Mouse (Mus musculus) right cerebral cortex, postnatal 36 days (tissue): ENCODE measurements around the gene Kmt2b.
A peak's percentile ranks its signal among the peaks of the same experiment; 100 is the strongest.

ENCODE experiments used
- DNase-seq, 2 experiments: peaks; one replicate each; pipeline ENCODE4 v3.0.0; 2022; ENCODE audit warnings: low spot score in 2 of 2, mixed read lengths in 1 of 2

The Kmt2b gene

DNA sequence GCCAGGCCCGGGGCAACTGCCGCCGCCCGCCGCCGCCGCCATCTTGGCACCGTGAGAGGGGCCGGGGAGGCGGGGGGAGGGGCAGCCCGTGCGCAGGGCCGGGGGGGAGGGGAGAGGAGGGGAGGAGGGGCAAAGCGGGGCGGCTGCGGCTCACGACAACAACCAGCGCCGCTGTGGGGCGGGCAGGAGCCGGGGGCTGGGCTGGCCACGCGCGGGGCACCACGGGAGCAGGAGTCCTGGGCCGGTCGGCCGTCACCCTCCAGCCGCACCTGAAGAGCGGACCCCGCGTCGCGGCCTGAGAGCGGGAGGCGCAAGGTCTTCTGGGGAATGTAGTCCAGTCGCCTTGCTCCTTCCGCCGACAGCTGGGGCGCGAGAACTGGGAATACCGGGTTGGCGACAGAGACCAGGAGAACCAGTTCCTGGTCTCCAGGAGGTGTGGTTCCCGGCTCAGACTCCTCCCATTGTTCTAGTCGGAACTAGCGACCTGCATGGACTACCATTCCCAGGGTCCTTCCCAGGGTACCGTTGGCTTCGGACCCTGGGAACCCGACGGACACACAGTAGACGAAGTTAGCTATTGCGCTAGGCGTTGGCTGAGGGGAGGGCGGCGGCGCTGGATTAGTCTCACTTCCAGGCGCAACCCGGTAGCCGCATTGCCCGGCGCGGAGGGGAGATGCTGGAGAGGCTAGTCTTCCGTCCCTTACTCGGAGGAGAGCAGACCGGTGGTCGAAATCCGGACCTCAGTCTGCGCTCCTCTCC, at the start of gene Kmt2b:
Gene Kmt2b (minus strand): TSS at position 51 of the 759 bp plus-strand sequence.
- DNase-seq: peak; percentile 96 to 97

- no peak for DNase-seq
Observed at GRCm38 (mm10) chr7:30636395-30636794, 47.9 kb upstream of the Kmt2b start.

DNA sequence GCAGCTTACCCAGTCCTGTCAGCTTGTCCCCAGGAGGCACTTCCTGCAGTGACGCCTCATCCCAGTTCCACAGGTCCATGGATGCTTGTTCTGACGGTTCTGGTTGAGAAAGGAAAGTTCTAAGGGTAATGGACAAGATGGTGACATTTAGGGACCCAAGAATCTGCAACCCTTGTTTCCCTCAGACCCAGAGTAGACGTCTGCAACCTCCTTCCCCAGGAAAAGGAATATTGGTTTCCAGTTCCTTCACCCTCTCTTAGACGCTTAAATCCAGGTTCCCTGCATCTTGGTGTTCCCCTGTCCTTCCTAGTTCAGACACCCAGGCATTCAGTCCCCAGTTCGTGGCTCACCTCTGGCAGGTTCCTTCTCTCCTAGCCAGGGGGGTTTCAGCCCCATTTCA, 47.2 kb upstream of the Kmt2b start, which contains the start of gene Etv2:
Gene Etv2 (minus strand): TSS at position 101 of the 400 bp plus-strand sequence.
- DNase-seq: no peak

- DNase-seq: no peak
Observed at GRCm38 (mm10) chr7:30634621-30635020, 46.1 kb upstream of the Kmt2b start.

DNA sequence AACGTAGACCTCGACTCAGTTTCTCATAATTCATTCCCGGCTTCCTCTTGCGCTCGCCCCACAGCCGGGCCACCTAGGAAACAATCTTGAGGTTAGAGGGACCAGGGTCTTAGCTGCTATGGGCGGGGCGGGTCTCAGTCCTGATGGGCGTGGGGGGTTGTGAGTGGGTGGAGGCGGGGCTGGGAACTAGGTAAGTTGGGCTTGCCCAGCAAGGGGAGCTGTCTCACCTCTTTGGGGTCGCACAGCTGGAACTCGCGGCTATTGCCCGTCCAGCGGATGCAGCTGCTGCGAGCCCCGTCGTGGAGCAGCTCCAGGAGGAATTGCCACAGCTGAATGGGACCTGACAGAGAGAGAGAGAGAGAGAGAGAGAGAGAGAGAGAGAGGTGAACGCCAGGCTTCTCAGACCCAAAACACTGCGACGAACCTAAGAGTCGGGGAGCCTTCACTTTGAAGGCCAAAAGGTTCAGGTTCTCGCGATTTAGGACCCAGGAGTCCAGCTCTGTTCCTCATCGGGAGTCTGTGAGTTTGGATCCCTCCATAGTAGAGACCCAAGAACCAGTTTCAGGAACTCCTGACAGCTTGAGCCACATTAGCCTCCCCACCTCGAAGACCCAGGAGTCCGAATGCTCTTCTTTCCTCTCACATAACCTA, 45.4 kb upstream of the Kmt2b start:
- no peak for DNase-seq

- DNase-seq: no peak
Observed at GRCm38 (mm10) chr7:30629013-30629412, 40.5 kb upstream of the Kmt2b start.

DNA sequence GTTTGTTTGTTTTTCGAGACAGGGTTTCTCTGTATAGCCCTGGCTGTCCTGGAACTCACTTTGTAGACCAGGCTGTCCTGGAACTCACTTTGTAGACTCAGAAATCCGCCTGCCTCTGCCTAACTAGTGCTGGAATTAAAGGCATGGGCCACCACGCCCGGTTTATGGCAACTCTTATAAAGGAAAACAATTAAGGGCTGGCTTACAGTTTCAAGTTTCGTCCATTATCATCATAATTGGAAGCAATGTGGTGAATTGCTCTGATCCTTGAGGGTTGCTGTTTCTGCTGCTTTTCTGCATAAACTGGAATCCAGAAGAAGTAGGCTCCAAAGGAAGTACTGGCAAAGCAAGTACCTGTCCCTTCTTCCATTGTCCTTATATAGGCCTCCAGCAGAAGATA, 38.1 kb upstream of the Kmt2b start:
- DNase-seq: no peak

- peak; percentile 77 to 83 for DNase-seq
Observed at GRCm38 (mm10) chr7:30625530-30626384, 37.2 kb upstream of the Kmt2b start, which contains the start of gene Cox6b1. Gene Cox6b1 (minus strand): TSS chr7:30626151.

DNA sequence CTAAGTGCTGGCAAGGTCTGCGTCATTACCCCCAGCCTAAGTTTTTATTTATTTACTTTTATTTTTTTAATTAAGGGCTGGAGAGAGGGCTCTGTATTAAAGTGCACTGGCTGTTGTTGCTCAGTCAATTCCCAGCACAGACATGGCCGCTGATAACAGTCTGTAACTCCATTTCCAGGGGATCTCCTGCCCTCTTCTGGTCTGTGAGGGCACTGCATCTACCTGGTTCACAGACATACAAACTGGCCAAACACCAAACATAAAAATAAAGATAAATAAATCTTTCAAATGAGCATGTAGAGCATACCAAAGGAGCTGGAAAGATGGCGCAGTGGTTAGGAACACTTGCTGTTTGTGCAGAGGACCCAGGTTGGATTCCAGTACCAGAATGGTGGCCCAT, 30.7 kb upstream of the Kmt2b start:
- DNase-seq: no peak

GRCm38 (mm10) chr7:30618658-30619057, 30.1 kb upstream of the Kmt2b start:
- DNase-seq: no peak

DNA sequence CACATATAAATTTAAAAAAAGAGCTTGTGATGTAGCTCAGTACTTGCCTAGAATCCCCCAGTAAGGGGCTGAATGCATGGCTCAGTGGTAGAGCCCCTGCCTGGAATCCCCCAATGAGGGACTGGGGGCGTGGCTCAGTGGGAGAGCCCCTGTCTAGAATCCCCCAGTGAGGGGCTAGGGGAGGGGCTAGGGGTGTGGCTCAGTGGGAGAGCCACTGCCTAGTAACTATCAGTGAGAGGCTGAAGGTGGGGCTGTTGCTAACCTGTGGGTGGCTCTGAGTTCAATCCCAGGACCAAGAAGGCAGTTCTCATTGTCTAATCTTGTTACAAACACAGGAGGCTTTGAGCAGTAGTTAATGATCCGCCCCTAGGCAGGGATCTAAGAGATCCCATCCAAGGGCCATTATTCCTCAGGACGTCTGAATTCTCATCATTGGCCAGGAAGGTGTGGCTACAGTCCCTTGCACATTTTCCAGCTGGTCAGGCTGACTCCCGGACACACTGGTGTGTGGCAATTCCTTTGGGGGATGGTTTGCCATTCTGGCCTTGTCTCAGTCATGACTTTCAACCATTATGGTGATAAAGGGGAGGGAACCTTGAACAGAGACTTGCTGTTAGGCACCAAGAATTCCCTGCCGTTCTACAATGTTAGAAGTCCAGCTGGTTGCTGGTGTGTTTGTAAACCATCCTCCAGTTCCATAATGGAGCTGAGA, 26.7 kb upstream of the Kmt2b start:
- no peak for DNase-seq

GRCm38 (mm10) chr7:30614454-30614853, 25.9 kb upstream of the Kmt2b start:
- no peak for DNase-seq

DNA sequence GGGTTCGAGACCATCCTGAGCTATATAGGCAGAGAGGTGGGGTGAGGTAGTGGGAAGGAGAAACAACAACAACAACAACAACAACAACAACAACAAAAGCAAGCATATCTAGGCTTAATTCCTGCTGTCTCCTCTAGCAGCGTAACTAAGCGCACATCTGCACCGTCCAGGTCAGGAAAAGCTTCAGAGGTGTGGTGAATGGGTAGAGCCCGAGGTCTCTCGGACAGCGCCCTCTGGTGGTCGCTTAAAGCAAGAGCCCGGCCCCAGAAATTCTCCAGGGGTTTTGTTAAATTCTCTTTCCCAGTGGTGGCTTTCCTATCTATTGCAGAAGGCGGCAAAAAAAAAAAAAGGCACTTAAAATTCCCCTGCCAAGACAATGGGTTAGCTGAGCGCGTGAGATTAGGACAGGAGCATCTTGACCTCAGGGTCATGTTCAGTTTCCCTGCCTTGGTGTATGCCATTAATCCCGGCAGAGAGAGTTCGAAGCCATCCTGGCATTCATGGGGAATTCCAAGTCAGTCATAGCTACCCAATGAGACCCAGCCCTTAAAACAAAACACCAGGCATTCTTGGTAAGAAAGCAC, 25.1 kb upstream of the Kmt2b start:
- DNase-seq: no peak

GRCm38 (mm10) chr7:30612654-30613402, 24.3 kb upstream of the Kmt2b start, which contains the start of gene Upk1a:
Gene Upk1a (minus strand): TSS chr7:30612847.
- no peak for DNase-seq

DNA sequence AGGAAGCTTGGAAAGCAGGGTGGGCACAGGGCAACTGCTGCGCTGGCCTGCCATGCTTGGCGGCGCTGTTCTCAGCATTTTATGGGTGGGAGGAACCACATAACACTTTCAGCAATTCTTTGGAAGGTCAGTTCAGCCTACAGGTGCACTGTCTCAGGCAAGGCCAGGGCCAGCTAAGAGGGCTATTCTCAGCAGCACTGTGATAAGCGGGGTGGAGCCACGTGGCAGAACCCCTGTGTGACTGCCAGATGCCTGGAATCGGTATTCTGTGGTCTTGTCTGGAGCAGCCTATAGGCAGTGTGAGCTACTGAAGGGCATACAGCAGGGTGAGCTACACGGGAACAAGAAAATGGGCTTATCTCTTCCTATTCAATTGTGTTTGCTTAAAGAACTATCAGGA, 21.5 kb upstream of the Kmt2b start:
- DNase-seq: no peak

GRCm38 (mm10) chr7:30608476-30608875, 19.9 kb upstream of the Kmt2b start:
- no peak for DNase-seq

GRCm38 (mm10) chr7:30607706-30608309, 19.3 kb upstream of the Kmt2b start:
- DNase-seq: no peak

GRCm38 (mm10) chr7:30604944-30605343, 16.4 kb upstream of the Kmt2b start:
- no peak for DNase-seq

- no peak for DNase-seq
Observed at GRCm38 (mm10) chr7:30604424-30604823, 15.9 kb upstream of the Kmt2b start.

- DNase-seq: no peak
Observed at GRCm38 (mm10) chr7:30602583-30602982, 14.1 kb upstream of the Kmt2b start.
